Mouse (Mus musculus) embryonic facial prominence, embryonic 11.5 days (tissue): ENCODE measurements around the gene Pex16. TPM values are rescaled to one million over a fixed set of nuclear protein-coding genes. Genes with fewer than 3 reads are reported as not detected.
A peak's percentile ranks its signal among the peaks of the same experiment; 100 is the strongest.

Experiments
- ATAC-seq: fragments of 200-750 bp; cut with Nextera tagmentation; replicated peaks from 2 replicates; pipeline ENCODE4 v1.8.0; 2017; ENCODE audit warnings: low read depth; ENCODE audit not compliant: insufficient number of reproducible peaks, low FRiP score, low TSS enrichment
- DNase-seq: peaks from one replicate; pipeline ENCODE4 v3.0.0-alpha.2; 2015; ENCODE audit warnings: low spot score
- H3K27ac ChIP-seq: fragments of 300-500 bp; sonication (generic); replicated peaks from 2 replicates; pipeline ENCODE4 v1.5.1; 2014; ENCODE audit warnings: mild to moderate bottlenecking, low read depth, low read length, control low read depth
- H3K27me3 ChIP-seq: fragments of 300-500 bp; sonication (generic); 2 replicates; pipeline ENCODE4 v1.6.1; 2014; ENCODE audit warnings: mild to moderate bottlenecking, low read length, moderate library complexity, mixed read lengths; ENCODE audit not compliant: control insufficient read depth, insufficient read depth
- H3K36me3 ChIP-seq: fragments of 300-500 bp; sonication (generic); replicated peaks from 2 replicates; pipeline ENCODE4 v1.6.1; 2014; ENCODE audit warnings: low read depth, mild to moderate bottlenecking, low read length, moderate library complexity, mixed read lengths; ENCODE audit not compliant: control insufficient read depth, insufficient read depth
- H3K4me1 ChIP-seq: fragments of 300-500 bp; sonication (generic); 2 replicates; pipeline ENCODE4 v1.6.1; 2014; ENCODE audit warnings: low read length, mixed read lengths; ENCODE audit not compliant: control insufficient read depth, insufficient read depth
- H3K4me2 ChIP-seq: fragments of 300-500 bp; sonication (generic); 2 replicates; pipeline ENCODE4 v1.6.1; 2014; ENCODE audit warnings: low read depth, mild to moderate bottlenecking, control low read depth, low read length, moderate library complexity
- H3K4me3 ChIP-seq: fragments of 300-500 bp; sonication (generic); 2 replicates; pipeline ENCODE4 v1.5.1; 2014; ENCODE audit warnings: low read depth, low read length, control low read depth
- H3K9ac ChIP-seq: fragments of 300-500 bp; sonication (generic); replicated peaks from 2 replicates; pipeline ENCODE4 v1.6.1; 2014; ENCODE audit warnings: mild to moderate bottlenecking, control low read depth, low read length
- H3K9me3 ChIP-seq: fragments of 300-500 bp; sonication (generic); replicated peaks from 2 replicates; pipeline ENCODE4 v1.6.1; 2016; ENCODE audit warnings: mild to moderate bottlenecking, low read length, inconsistent platforms, mixed read lengths; ENCODE audit not compliant: control insufficient read depth
- WGBS: fragments of 180-500 bp; shearing (Covaris S2); extraction: QIAGEN DNeasy Blood & Tissue Kit; methylation state at CpG from one replicate; pipeline ENCODE4 v1.1.7; 2014; 5-methylcytosine and 5-hydroxymethylcytosine counted together
- polyA plus RNA-seq: library from polyadenylated mRNA; unstranded; fragments of >200 nt; fragmentation: Nextera tagmentation; extraction: Ambion mirVana; gene quantifications from 2 replicates; pipeline ENCODE4 v1.2.1, GENCODE M21; 2014

Pex16 gene
- polyA plus RNA-seq, 1 experiment from 2014 or later = 11.7 TPM

DNA sequence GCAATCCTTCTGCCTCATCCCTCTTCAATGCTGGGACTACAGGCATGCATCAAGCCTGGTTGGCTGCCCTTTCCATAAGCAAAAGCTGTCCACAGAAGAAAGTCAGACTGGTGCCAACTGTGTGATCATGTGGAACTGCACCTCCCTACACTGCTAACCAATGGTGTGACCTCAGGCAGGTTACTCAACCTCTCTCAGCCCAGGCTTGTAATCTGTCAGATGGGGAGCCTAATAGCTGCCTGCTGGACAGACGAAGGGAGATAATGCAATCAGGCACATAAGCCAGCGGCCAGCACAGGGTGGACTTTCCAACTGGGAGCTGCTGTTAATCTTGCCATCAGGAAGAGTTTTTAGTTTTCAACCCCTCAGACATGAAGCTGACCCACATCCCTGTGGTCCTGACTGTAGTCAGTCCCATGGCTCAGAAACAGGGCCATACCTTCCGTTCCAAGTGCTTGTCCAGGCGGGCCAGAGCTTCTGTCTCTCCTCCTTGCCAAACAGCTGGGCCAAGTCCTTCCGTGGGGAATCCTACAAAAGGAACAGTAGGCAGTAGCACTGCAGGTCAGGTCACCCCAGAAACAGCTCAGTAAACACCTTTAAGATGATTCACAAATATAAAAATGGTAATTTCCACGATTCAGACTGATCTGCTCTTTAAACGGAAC, 47.4 kb downstream of the Pex16 start:
- Histone ChIP-seq H3K9ac (no peak overlapping the region), H3K4me1 (no peaks in the 10 kb centered on the region), H3K27ac (no peak overlapping the region), H3K36me3 (no peaks in the 10 kb centered on the region; the same call in 1 of the 2 replicates), H3K4me3 (no peak overlapping the region), H3K4me2 (no peak overlapping the region), H3K9me3 (no peaks in the 10 kb centered on the region), H3K27me3 (no peaks in the 10 kb centered on the region)
- no peak for DNase-seq
- no peak for ATAC-seq
- 92% methylated on average over 7 of the region's 7 CpGs for WGBS

- ATAC-seq = no peak
- 73% methylated on average over 10 of the region's 10 CpGs for WGBS
Measured at GRCm38 (mm10) chr2:92422388-92423135, 48.1 kb downstream of the Pex16 start.

DNA sequence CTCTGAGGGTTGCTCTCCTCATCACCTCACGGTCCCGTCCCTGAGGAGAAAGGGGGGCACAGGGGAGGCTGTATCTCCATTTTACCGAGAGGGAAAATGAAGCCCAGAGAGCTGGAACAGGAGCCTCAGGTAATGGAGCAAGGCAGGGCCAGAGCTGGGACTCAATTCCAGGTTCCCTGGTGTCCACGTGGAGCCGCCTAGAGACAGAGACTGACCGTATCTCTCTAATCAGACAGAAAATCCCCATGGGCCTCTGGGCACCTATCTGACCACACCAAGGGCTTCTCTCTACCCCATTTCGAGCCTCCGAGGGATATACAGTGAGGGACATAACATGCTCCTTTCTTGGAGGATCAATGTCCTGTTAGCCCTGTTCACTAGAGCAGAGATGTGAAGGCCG, 48.7 kb downstream of the Pex16 start:
- Histone ChIP-seq H3K27ac (no peak overlapping the region), H3K4me3 (no peak overlapping the region), H3K4me2 (no peak overlapping the region), H3K27me3 (no peaks in the 10 kb centered on the region), H3K4me1 (no peaks in the 10 kb centered on the region), H3K9me3 (no peaks in the 10 kb centered on the region), H3K36me3 (no peaks in the 10 kb centered on the region; the same call in 1 of the 2 replicates), H3K9ac (no peak overlapping the region)
- WGBS = 92% methylated on average over 9 of the region's 9 CpGs
- DNase-seq (no peak), ATAC-seq (no peak)

More at GRCm38 (mm10) chr2:92422388-92423135, 48.1 kb downstream of the Pex16 start:
- Histone ChIP-seq H3K27ac (no peak overlapping the region), H3K4me1 (no peaks in the 10 kb centered on the region), H3K27me3 (no peaks in the 10 kb centered on the region), H3K9ac (no peak overlapping the region), H3K4me2 (no peak overlapping the region), H3K36me3 (no peaks in the 10 kb centered on the region; the same call in 1 of the 2 replicates), H3K9me3 (no peaks in the 10 kb centered on the region), H3K4me3 (no peak overlapping the region)
- DNase-seq = peak; percentile 32

- DNase-seq (no peak), ATAC-seq (no peak)
- H3K4me1 ChIP-seq = no peaks in the 10 kb centered on the region
- H3K36me3 ChIP-seq = no peaks in the 10 kb centered on the region; the same call in 1 of the 2 replicates
- H3K27me3 ChIP-seq = no peaks in the 10 kb centered on the region
- 87% methylated on average over 9 of the region's 9 CpGs for WGBS
- no peak overlapping the region for H3K27ac ChIP-seq
- H3K4me3 ChIP-seq = no peak overlapping the region
- H3K4me2 ChIP-seq = no peak overlapping the region
- H3K9ac ChIP-seq = no peak overlapping the region
- no peaks in the 10 kb centered on the region for H3K9me3 ChIP-seq
Measured at GRCm38 (mm10) chr2:92423702-92424461, 49.4 kb downstream of the Pex16 start.

DNA sequence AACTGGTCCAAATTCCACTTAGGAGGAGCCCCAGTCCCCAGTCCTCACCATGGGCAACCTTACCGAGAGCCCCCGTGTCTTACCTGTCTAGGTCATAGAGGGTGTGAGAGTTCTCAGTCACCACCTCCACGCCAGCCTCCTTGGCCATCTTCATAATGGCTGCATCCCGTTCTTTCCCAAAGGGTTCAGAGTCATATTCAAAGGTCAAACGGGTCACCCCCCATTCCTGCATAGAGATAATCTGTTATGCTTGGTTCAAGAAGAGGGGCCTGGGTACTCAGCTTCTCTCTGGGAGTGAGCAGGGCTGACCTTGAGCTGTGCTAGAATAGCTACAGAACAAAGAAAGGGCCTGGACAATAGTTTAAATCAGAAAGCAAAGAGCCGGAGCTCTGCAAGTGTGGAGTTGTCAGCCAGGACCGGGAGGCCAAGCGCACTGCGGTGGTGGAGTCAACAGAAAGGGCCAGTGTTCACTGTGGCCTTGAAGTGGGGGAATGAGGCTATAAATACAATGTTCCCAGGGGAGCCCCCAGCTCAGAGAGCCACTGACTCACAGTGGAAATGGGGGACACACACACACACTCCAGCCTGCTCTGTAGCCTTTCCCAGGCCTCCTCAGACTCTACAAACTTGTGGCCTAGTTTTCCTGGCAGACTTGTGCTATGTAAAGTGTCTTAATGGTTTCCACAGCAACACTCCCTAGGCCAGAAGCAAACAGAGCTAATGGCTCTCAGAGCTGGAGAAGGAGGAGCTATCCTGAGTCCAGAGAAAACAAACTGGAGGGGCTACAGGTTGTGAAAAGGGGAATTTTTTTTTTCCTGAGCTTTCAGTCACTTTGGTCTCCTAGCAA, 50.2 kb downstream of the Pex16 start:
- Histone ChIP-seq H3K36me3 (no peaks in the 10 kb centered on the region; the same call in 1 of the 2 replicates), H3K4me1 (no peaks in the 10 kb centered on the region), H3K4me3 (no peak overlapping the region), H3K27ac (no peak overlapping the region; the same call in 1 of the 2 replicates), H3K4me2 (no peak overlapping the region), H3K9ac (no peak overlapping the region), H3K27me3 (no peaks in the 10 kb centered on the region), H3K9me3 (no peaks in the 10 kb centered on the region)
- WGBS = 69% methylated on average over 9 of the region's 9 CpGs
- ATAC-seq (peak; percentile 51), DNase-seq (peak; percentile 62)

- no peak overlapping the region for H3K27ac ChIP-seq
Measured at GRCm38 (mm10) chr2:92425366-92425765, 50.9 kb downstream of the Pex16 start.

DNA sequence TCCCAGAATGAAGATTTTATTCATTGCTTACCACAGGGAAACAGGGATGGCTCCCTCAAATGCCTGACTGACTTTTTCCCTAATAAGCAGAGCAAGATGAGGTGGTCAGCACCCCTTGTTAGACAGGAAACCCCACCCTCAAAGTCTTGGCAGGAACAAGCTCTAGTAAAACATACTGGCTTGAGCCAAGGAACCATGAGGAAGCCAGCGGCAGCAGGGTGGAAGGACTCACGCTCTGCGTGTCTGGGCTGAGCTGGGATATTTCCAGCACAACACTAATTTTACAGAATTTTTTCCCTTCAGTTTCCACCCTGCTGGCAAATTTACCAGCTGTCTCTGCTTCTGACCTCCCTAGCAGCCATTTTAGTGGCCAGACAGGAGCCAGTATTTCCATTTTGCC, 52.0 kb downstream of the Pex16 start:
- Histone ChIP-seq H3K27ac (no peak overlapping the region), H3K36me3 (no peaks in the 10 kb centered on the region; the same call in 1 of the 2 replicates), H3K9ac (no peak overlapping the region), H3K27me3 (no peaks in the 10 kb centered on the region), H3K4me1 (peaks cover 1% of the 10 kb centered on the region; the same call in 1 of the 2 replicates), H3K9me3 (no peaks in the 10 kb centered on the region), H3K4me3 (no peak overlapping the region), H3K4me2 (no peak overlapping the region)
- WGBS = 100% methylated on average over 3 of the region's 3 CpGs
- no peak for DNase-seq
- no peak for ATAC-seq

More at GRCm38 (mm10) chr2:92425366-92425765, 50.9 kb downstream of the Pex16 start:
- H3K27me3 ChIP-seq = no peaks in the 10 kb centered on the region
- ATAC-seq (no peak), DNase-seq (no peak)
- H3K4me2 ChIP-seq = no peak overlapping the region
- WGBS = 87% methylated on average over 4 of the region's 4 CpGs
- no peaks in the 10 kb centered on the region for H3K9me3 ChIP-seq
- no peak overlapping the region for H3K4me3 ChIP-seq
- no peaks in the 10 kb centered on the region; the same call in 1 of the 2 replicates for H3K36me3 ChIP-seq
- H3K9ac ChIP-seq = no peak overlapping the region
- H3K4me1 ChIP-seq = no peaks in the 10 kb centered on the region
